Mouse (Mus musculus) heart, postnatal 0 days (tissue): ENCODE measurements around the gene Gm19426.

ENCODE experiments used
- CTCF ChIP-seq: IDR thresholded peaks from 2 replicates; pipeline ENCODE4 v1.5.1; 2016; ENCODE audit warnings: antibody characterized with exemption, control low read depth, low read depth
- EP300 ChIP-seq: IDR thresholded peaks from 2 replicates; pipeline ENCODE4 v1.6.1; 2016; ENCODE audit warnings: antibody characterized with exemption, low read depth

DNA sequence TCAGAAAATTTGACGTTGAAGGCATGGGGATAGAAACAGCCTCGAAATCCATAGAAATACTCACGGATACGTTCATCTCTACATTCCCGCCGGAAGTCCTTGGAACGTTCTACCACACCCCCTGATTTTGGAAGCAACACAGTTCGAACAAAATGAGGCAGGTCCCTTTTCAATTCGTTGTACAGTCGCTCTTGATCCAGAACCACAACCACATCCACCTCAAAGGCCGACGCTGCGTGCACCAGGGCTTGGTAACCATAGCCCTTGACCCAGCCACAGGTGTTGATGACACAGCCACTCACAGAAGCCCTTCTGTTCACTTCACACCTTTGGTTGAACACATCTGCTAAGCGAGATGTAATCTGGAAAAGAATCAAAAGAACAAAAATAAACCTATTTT lies 19.6 kb downstream of the Gm19426 start:
- no peak for TF ChIP-seq CTCF
- no peak for TF ChIP-seq EP300
